Mouse (Mus musculus) midbrain, postnatal 0 days (tissue): ENCODE measurements at regions not wholly inside any gene's neighbourhood (a gene's known extent, or its start where the extent isn't known, plus 50 kb on each side); places are given as distances from the start of the nearest gene placed in this dataset.
A peak's percentile ranks its signal among the peaks of the same experiment; 100 is the strongest.
"Not testable (repeated sequence)": the region's sequence is repeated elsewhere in the genome, so short reads cannot be mapped to it uniquely, and the experiment has no call there.

Experiments used
- ATAC-seq: fragments of 200-750 bp; cut with Nextera tagmentation; 2 replicates; pipeline ENCODE4 v1.8.0; 2017; ENCODE audit warnings: moderate number of reproducible peaks, mild to moderate bottlenecking, moderate TSS enrichment, moderate library complexity; ENCODE audit not compliant: low FRiP score
- DNase-seq: peaks from one replicate; pipeline ENCODE4 v3.0.0-alpha.2; 2015; ENCODE audit warnings: low spot score
- H3K27ac ChIP-seq: fragments of 300-500 bp; sonication (generic); 2 replicates; pipeline ENCODE4 v1.5.1; 2014; ENCODE audit warnings: low read depth, mild to moderate bottlenecking, low read length, mixed read lengths
- H3K27me3 ChIP-seq: fragments of 300-500 bp; sonication (generic); 2 replicates; pipeline ENCODE4 v1.6.1; 2014; ENCODE audit warnings: low read length, control low read depth, mixed read lengths; ENCODE audit not compliant: insufficient read depth
- H3K36me3 ChIP-seq: fragments of 300-500 bp; sonication (generic); 2 replicates; pipeline ENCODE4 v1.6.1; 2014; ENCODE audit warnings: low read length, control low read depth, mixed read lengths; ENCODE audit not compliant: insufficient read depth
- H3K4me1 ChIP-seq: fragments of 300-500 bp; sonication (generic); 2 replicates; pipeline ENCODE4 v1.6.1; 2014; ENCODE audit warnings: mild to moderate bottlenecking, control low read depth, antibody characterized with exemption, low read length, mixed read lengths; ENCODE audit not compliant: insufficient read depth
- H3K4me2 ChIP-seq: fragments of 300-500 bp; sonication (generic); 2 replicates; pipeline ENCODE4 v1.6.1; 2014; ENCODE audit warnings: low read depth, mild to moderate bottlenecking, low read length, mixed read lengths; ENCODE audit not compliant: poor library complexity, severe bottlenecking
- H3K4me3 ChIP-seq: fragments of 300-500 bp; sonication (generic); 2 replicates; pipeline ENCODE4 v1.5.1; 2014; ENCODE audit warnings: low read depth, mild to moderate bottlenecking, low read length, moderate library complexity
- H3K9ac ChIP-seq: fragments of 300-500 bp; sonication (generic); replicated peaks from 2 replicates; pipeline ENCODE4 v1.6.1; 2014; ENCODE audit warnings: mild to moderate bottlenecking, low read length, moderate library complexity, mixed read lengths; ENCODE audit not compliant: poor library complexity, severe bottlenecking
- H3K9me3 ChIP-seq: fragments of 300-500 bp; sonication (generic); 2 replicates; pipeline ENCODE4 v1.6.1; 2016; ENCODE audit warnings: low read length, control low read depth
- CTCF ChIP-seq: IDR thresholded peaks from 2 replicates; pipeline ENCODE4 v1.5.1; 2016; ENCODE audit warnings: antibody characterized with exemption, mild to moderate bottlenecking
- WGBS: fragments of 180-500 bp; shearing (Covaris S2); extraction: QIAGEN DNeasy Blood & Tissue Kit; methylation state at CpG from one replicate; pipeline ENCODE4 v1.1.7; 2014; 5-methylcytosine and 5-hydroxymethylcytosine counted together

DNA sequence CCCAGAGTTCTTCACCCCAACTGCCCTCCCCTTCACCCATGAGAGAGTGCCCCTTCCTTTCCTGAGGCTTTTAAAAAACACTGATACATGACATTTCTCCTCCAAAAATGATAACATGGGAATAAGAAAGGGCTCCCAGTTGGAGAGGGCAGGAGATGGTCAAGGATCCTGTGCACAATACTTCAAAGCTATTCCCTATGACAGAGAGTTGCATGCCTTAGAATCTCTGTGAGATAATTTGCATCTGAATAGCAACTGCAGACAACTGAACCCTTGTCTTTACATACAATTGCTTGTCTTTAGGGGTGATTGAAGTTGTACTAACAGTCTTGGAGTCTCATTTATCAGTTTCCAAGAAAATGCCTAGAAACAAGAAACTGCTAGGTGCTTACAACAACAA is 610.7 kb upstream of the Adam24 start:
- ATAC-seq, result no peak
- Histone ChIP-seq H3K4me1 (no peaks in the 10 kb centered on the region), H3K9ac (no peak overlapping the region), H3K4me3 (no peak overlapping the region), H3K27me3 (no peaks in the 10 kb centered on the region), H3K36me3 (no peaks in the 10 kb centered on the region), H3K4me2 (no peak overlapping the region), H3K9me3 (no peaks in the 10 kb centered on the region), H3K27ac (no peak overlapping the region)
- no peak for TF ChIP-seq CTCF
- DNase-seq, result peak; percentile 10

DNA sequence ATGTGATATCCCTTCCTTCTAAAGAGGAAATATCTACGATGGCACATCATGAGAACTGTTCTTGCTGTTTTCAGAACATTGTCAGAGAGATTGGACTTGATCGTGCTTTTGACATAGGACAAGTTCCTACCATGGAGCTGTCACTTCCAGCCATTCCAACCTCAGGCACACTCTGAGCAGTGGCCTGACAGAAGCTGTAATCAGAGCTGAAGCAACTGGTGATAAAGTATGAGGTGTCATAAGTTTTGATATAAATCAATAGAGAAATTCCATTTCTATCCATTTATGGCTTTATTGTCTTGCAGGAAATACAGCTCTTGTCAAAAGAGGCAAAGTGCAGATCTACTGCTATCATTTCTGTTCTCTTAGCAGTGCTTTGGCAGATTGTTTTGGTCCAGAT is 603.7 kb upstream of the Adam24 start:
- H3K9ac ChIP-seq, result no peak overlapping the region
- no peaks in the 10 kb centered on the region for H3K27me3 ChIP-seq
- H3K4me2 ChIP-seq, result no peak overlapping the region
- 90% methylated on average over 2 of the region's 2 CpGs for WGBS
- no peak overlapping the region for H3K4me3 ChIP-seq
- ATAC-seq, result no peak
- no peak for TF ChIP-seq CTCF
- H3K36me3 ChIP-seq, result no peaks in the 10 kb centered on the region
- no peaks in the 10 kb centered on the region for H3K9me3 ChIP-seq
- no peak overlapping the region for H3K27ac ChIP-seq
- DNase-seq, result no peak
- H3K4me1 ChIP-seq, result no peaks in the 10 kb centered on the region

DNA sequence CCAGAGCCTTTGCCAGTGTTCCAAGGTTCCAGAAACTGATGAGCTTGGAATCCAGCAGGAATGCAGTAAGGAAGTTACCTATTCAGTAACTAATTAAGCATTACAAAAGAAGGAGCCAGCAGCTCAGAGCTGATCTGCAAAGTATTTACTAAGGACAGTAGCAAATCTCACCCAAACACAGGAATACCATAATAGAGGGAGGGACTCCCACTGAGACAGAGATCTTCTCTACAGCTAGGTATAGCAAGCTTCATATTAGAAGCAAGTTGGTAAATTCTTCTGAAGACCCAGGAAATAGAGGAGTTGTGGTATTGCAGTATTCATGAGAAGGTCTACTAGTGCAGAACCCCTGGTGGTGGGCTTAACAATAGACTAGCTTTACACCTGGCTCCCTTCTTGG is 593.9 kb upstream of the Adam24 start:
- not testable (repeated sequence) for ATAC-seq, H3K4me3 ChIP-seq, H3K4me1 ChIP-seq, H3K27me3 ChIP-seq, H3K9me3 ChIP-seq, H3K9ac ChIP-seq, H3K27ac ChIP-seq, DNase-seq, H3K36me3 ChIP-seq, H3K4me2 ChIP-seq

DNA sequence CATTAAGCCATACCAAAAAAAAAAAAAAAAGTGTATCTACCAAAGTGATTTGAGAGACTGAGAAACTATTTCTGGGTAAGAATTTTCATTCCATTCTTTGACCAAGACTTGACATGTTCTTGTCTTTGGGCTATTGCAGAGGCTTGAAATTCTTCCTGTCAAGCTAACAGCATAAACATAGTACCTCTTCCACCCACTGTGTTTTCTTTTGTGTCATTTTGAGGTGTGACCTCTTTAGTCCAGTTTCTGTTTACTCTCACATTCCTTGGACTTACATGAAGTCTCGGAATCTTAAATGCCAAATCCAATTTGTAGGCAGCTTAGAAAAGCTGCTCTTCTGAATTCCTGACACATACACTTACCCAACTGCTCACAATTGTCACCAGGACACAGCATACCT is 590.7 kb upstream of the Adam24 start:
- Histone ChIP-seq H3K4me3 (no peak overlapping the region), H3K9me3 (no peaks in the 10 kb centered on the region), H3K4me1 (no peaks in the 10 kb centered on the region), H3K27ac (no peak overlapping the region), H3K36me3 (no peaks in the 10 kb centered on the region), H3K27me3 (no peaks in the 10 kb centered on the region), H3K9ac (no peak overlapping the region), H3K4me2 (no peak overlapping the region)
- WGBS, result 64% methylated on average over 1 of the region's 1 CpGs
- DNase-seq, result no peak
- TF ChIP-seq CTCF, result no peak
- ATAC-seq, result no peak

DNA sequence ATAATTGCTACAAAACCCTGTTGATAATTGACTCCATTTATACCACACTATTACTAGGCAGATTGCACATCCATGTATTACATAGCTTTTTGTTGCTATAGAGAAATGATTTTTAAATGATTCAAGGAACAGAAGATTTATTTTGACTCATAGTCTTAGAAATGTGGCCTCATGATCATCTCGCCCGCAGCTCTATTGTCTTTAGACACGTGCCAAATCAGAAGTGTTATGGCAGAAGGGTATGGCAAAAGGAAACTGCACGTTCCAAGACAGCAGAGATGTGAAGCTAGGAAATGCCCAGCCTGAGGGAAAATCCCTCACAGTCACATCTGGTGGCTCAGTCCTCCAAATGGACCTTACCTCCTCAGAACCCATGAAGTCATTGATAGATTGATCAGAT is 585.5 kb upstream of the Adam24 start:
- ATAC-seq (no peak), DNase-seq (no peak)
- WGBS, result 85% methylated on average over 4 of the region's 4 CpGs
- H3K9me3 ChIP-seq, result no peaks in the 10 kb centered on the region
- no peak overlapping the region for H3K27ac ChIP-seq
- H3K4me1 ChIP-seq, result no peaks in the 10 kb centered on the region
- H3K36me3 ChIP-seq, result no peaks in the 10 kb centered on the region
- no peak overlapping the region for H3K4me3 ChIP-seq
- TF ChIP-seq CTCF, result no peak
- no peak overlapping the region for H3K9ac ChIP-seq
- no peaks in the 10 kb centered on the region for H3K27me3 ChIP-seq
- H3K4me2 ChIP-seq, result no peak overlapping the region

DNA sequence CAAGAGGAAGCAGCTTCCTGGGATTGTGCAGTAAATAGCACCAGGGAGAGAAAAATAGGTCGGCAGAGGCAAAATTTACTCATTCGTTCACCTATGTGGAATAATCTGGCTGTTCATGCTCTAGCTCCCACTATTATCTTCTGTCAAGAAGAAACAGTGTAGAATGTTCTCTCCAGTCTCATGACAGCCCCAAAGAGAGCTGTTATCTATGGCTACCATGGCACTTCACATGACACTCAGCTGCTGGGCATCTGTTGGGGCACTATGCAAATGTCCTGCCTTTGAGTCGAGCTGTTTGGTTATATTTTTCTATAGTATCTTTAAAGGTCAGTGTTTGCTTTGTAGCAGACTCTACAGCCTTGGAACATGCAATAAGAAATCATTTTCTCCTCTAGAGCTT is 550.5 kb upstream of the Adam24 start:
- no peaks in the 10 kb centered on the region for H3K36me3 ChIP-seq
- no peaks in the 10 kb centered on the region for H3K27me3 ChIP-seq
- H3K27ac ChIP-seq, result no peak overlapping the region
- TF ChIP-seq CTCF, result no peak
- WGBS, result 84% methylated on average over 3 of the region's 3 CpGs
- ATAC-seq (no peak), DNase-seq (no peak)
- H3K4me3 ChIP-seq, result no peak overlapping the region
- H3K4me1 ChIP-seq, result no peaks in the 10 kb centered on the region
- no peak overlapping the region for H3K4me2 ChIP-seq
- H3K9ac ChIP-seq, result no peak overlapping the region
- H3K9me3 ChIP-seq, result no peaks in the 10 kb centered on the region

DNA sequence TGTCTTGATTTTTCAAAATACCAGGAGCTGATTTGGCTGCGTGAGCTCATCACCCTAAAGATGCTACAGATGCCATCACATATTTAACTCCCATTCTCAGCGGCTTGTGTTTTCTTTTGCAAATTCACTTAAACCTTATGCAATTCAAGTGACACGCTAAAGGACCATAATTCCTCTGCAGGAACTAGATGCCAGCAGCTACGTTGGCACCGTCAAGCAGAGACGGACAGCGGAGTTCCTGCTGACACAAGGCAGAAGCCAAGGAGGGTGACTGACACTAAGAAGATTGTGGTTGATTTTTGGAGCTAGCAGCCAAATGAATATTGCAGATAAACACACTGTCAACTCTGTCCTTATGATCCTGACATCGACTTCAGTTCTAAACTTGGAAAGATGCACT is 547.7 kb upstream of the Adam24 start:
- no peak for DNase-seq
- H3K4me1 ChIP-seq, result no peaks in the 10 kb centered on the region
- no peaks in the 10 kb centered on the region for H3K9me3 ChIP-seq
- H3K27me3 ChIP-seq, result no peaks in the 10 kb centered on the region
- no peak overlapping the region for H3K4me3 ChIP-seq
- no peak for ATAC-seq
- no peak overlapping the region for H3K9ac ChIP-seq
- 91% methylated on average over 8 of the region's 8 CpGs for WGBS
- no peak overlapping the region for H3K27ac ChIP-seq
- no peaks in the 10 kb centered on the region for H3K36me3 ChIP-seq
- no peak overlapping the region for H3K4me2 ChIP-seq
- TF ChIP-seq CTCF, result no peak
